Mouse (Mus musculus) urinary bladder, postnatal 0 days (tissue): ENCODE measurements around the gene Nelfb. TPM values are rescaled to one million over a fixed set of nuclear protein-coding genes. Genes with fewer than 3 reads are reported as not detected.

ENCODE experiments used
- polyA plus RNA-seq: library from polyadenylated mRNA; unstranded; fragments of >200 nt; fragmentation: Nextera tagmentation; extraction: Ambion mirVana; gene quantifications from 2 replicates; pipeline ENCODE4 v1.2.1, GENCODE M21; 2015

The Nelfb gene
- 52.2 and 57.0 TPM in 2 replicates for polyA plus RNA-seq

GRCm38 (mm10) chr2:25211121-25211670 lies at the start of gene Nelfb:
TSS of gene Nelfb (minus strand) at chr2:25211489.

GRCm38 (mm10) chr2:25255284-25255779 lies 44.0 kb upstream of the Nelfb start, which contains the start of gene Tmem203:
TSS of gene Tmem203 (plus strand) at chr2:25255439.

GRCm38 (mm10) chr2:25246183-25247072 lies 35.1 kb upstream of the Nelfb start, which contains the start of gene AL732309.1:
TSS of gene AL732309.1 (minus strand) at chr2:25246863.

GRCm38 (mm10) chr2:25242101-25242506 lies 30.8 kb upstream of the Nelfb start, which contains the start of the genes Rnf208 and Cysrt1:
TSS of gene Rnf208 (plus strand) at chr2:25242255.
TSS of gene Cysrt1 (minus strand) at chr2:25242452.

GRCm38 (mm10) chr2:25236614-25237013 lies 25.3 kb upstream of the Nelfb start, which contains the start of gene Rnf224:
TSS of gene Rnf224 (minus strand) at chr2:25236787.

GRCm38 (mm10) chr2:25234050-25234449 lies 22.8 kb upstream of the Nelfb start, which contains the start of gene Slc34a3:
TSS of gene Slc34a3 (minus strand) at chr2:25234364.

GRCm38 (mm10) chr2:25224492-25224765 lies 13.1 kb upstream of the Nelfb start, which contains the start of gene Tubb4b:
TSS of gene Tubb4b (minus strand) at chr2:25224702.

GRCm38 (mm10) chr2:25218445-25218844 lies 7.2 kb upstream of the Nelfb start, which contains the start of gene Fam166a:
TSS of gene Fam166a (plus strand) at chr2:25218745.

GRCm38 (mm10) chr2:25214444-25214843 lies 3.2 kb upstream of the Nelfb start, which contains the start of gene Stpg3:
TSS of gene Stpg3 (minus strand) at chr2:25214637.

GRCm38 (mm10) chr2:25196172-25196954 lies 14.9 kb downstream of the Nelfb start, which contains the start of gene Tor4a:
TSS of gene Tor4a (minus strand) at chr2:25196886.

GRCm38 (mm10) chr2:25180478-25180903 lies 30.8 kb downstream of the Nelfb start, which contains the start of gene Nrarp:
TSS of gene Nrarp (plus strand) at chr2:25180758.

Other genes starting within 250 kb of the Nelfb start
- 10.5 and 12.4 TPM in 2 replicates for gene Dph7, start 249.1 kb downstream of the Nelfb start, polyA plus RNA-seq
- gene Mrpl41, start 236.4 kb downstream of the Nelfb start, polyA plus RNA-seq = 108 and 113 TPM in 2 replicates
- 3.8 and 5.7 TPM in 2 replicates for gene Pnpla7, start 235.5 kb downstream of the Nelfb start, polyA plus RNA-seq
- 35.9 and 40.2 TPM in 2 replicates for gene Nsmf, start 157.1 kb downstream of the Nelfb start, polyA plus RNA-seq
- not detected in 2 replicates for gene Entpd8, start 131.2 kb downstream of the Nelfb start, polyA plus RNA-seq
- 0.23 and 0.29 TPM in 2 replicates for gene Noxa1, start 116.3 kb downstream of the Nelfb start, polyA plus RNA-seq
- gene Nrarp, start 30.7 kb downstream of the Nelfb start, polyA plus RNA-seq = 11.0 and 13.9 TPM in 2 replicates
- gene Tor4a, start 14.6 kb downstream of the Nelfb start, polyA plus RNA-seq = 11.9 and 14.0 TPM in 2 replicates
- not detected in 2 replicates for gene Stpg3, start 3.1 kb upstream of the Nelfb start, polyA plus RNA-seq
- gene Fam166a, start 7.3 kb upstream of the Nelfb start, polyA plus RNA-seq = not detected in 2 replicates
- gene Tubb4b, start 13.2 kb upstream of the Nelfb start, polyA plus RNA-seq = 397 and 469 TPM in 2 replicates
- not detected in 2 replicates for gene Slc34a3, start 22.9 kb upstream of the Nelfb start, polyA plus RNA-seq
- 0.10 TPM in 1 of 2 replicates, not detected in the other for gene Rnf224, start 25.3 kb upstream of the Nelfb start, polyA plus RNA-seq
- 6.1 and 6.2 TPM in 2 replicates for gene Rnf208, start 30.8 kb upstream of the Nelfb start, polyA plus RNA-seq
- 10.0 and 10.6 TPM in 2 replicates for gene Cysrt1, start 31.0 kb upstream of the Nelfb start, polyA plus RNA-seq
- gene AL732309.1, start 35.4 kb upstream of the Nelfb start, polyA plus RNA-seq = 7.6 and 8.0 TPM in 2 replicates
- 35.6 and 37.6 TPM in 2 replicates for gene Tmem203, start 44.0 kb upstream of the Nelfb start, polyA plus RNA-seq
- gene Tprn, start 51.1 kb upstream of the Nelfb start, polyA plus RNA-seq = 6.5 and 7.2 TPM in 2 replicates
- 137 and 141 TPM in 2 replicates for gene Ssna1, start 60.9 kb upstream of the Nelfb start, polyA plus RNA-seq
- gene Anapc2, start 61.0 kb upstream of the Nelfb start, polyA plus RNA-seq = 88.7 and 91.4 TPM in 2 replicates
- gene Tmem210, start 76.7 kb upstream of the Nelfb start, polyA plus RNA-seq = not detected in 2 replicates
- 0.97 and 0.98 TPM in 2 replicates for gene Lrrc26, start 78.4 kb upstream of the Nelfb start, polyA plus RNA-seq
- 2.3 and 3.2 TPM in 2 replicates for gene Grin1, start 107.7 kb upstream of the Nelfb start, polyA plus RNA-seq
- 32.5 and 37.0 TPM in 2 replicates for gene Man1b1, start 120.8 kb upstream of the Nelfb start, polyA plus RNA-seq
- gene Dpp7, start 144.9 kb upstream of the Nelfb start, polyA plus RNA-seq = 13.1 and 14.8 TPM in 2 replicates
- 34.1 and 37.0 TPM in 2 replicates for gene Uap1l1, start 154.2 kb upstream of the Nelfb start, polyA plus RNA-seq
- gene Sapcd2, start 160.8 kb upstream of the Nelfb start, polyA plus RNA-seq = 5.6 and 5.9 TPM in 2 replicates
- 38.2 and 39.1 TPM in 2 replicates for gene Entpd2, start 184.4 kb upstream of the Nelfb start, polyA plus RNA-seq
- 58.9 and 59.9 TPM in 2 replicates for gene Npdc1, start 187.9 kb upstream of the Nelfb start, polyA plus RNA-seq
- 0.08 TPM in 1 of 2 replicates, not detected in the other for gene Fut7, start 211.8 kb upstream of the Nelfb start, polyA plus RNA-seq
- gene Abca2, start 217.2 kb upstream of the Nelfb start, polyA plus RNA-seq = 1.5 and 1.6 TPM in 2 replicates
- 10.4 and 12.0 TPM in 2 replicates for gene Clic3, start 245.3 kb upstream of the Nelfb start, polyA plus RNA-seq
- gene Paxx, start 249.6 kb upstream of the Nelfb start, polyA plus RNA-seq = 34.9 and 35.2 TPM in 2 replicates